Mouse (Mus musculus) intestine, embryonic 14.5 days (tissue): ENCODE data around the gene Fam110c. TPM values are rescaled to one million over a fixed set of nuclear protein-coding genes. Genes with fewer than 3 reads are reported as not detected.
A peak's percentile ranks its signal among the peaks of the same experiment; 100 is the strongest.

Experiments
- ATAC-seq: fragments of 200-750 bp; cut with Nextera tagmentation; replicated peaks from 2 replicates; pipeline ENCODE4 v1.8.0; 2017; ENCODE audit warnings: low read depth, moderate number of reproducible peaks, moderate TSS enrichment, moderate library complexity; ENCODE audit not compliant: low FRiP score, low TSS enrichment
- DNase-seq: peaks from one replicate; pipeline ENCODE4 v3.0.0-alpha.2; 2018; ENCODE audit warnings: low spot score
- H3K27ac ChIP-seq: fragments of 300-500 bp; sonication (generic); 2 replicates; pipeline ENCODE4 v1.5.1; 2014; ENCODE audit warnings: low read depth, mild to moderate bottlenecking, control low read depth
- H3K27me3 ChIP-seq: fragments of 300-500 bp; sonication (generic); replicated peaks from 2 replicates; pipeline ENCODE4 v1.6.1; 2014; ENCODE audit warnings: low read length, control low read depth; ENCODE audit not compliant: control insufficient read depth, insufficient read depth
- H3K36me3 ChIP-seq: fragments of 300-500 bp; sonication (generic); 2 replicates; pipeline ENCODE4 v1.6.1; 2014; ENCODE audit warnings: low read length, control low read depth; ENCODE audit not compliant: control insufficient read depth, insufficient read depth
- H3K4me1 ChIP-seq: fragments of 300-500 bp; sonication (generic); replicated peaks from 2 replicates; pipeline ENCODE4 v1.6.1; 2014; ENCODE audit warnings: low read length, control low read depth, mixed read lengths; ENCODE audit not compliant: control insufficient read depth, insufficient read depth
- H3K4me2 ChIP-seq: fragments of 300-500 bp; sonication (generic); 2 replicates; pipeline ENCODE4 v1.6.1; 2014; ENCODE audit warnings: low read length
- H3K4me3 ChIP-seq: fragments of 300-500 bp; sonication (generic); 2 replicates; pipeline ENCODE4 v1.5.1; 2014; ENCODE audit warnings: low read depth, low read length, control low read depth, mixed read lengths
- H3K9ac ChIP-seq: fragments of 300-500 bp; sonication (generic); 2 replicates; pipeline ENCODE4 v1.6.1; 2014; ENCODE audit warnings: mild to moderate bottlenecking, low read length
- H3K9me3 ChIP-seq: fragments of 300-500 bp; sonication (generic); 2 replicates; pipeline ENCODE4 v1.6.1; 2016; ENCODE audit warnings: low read length, control low read depth; ENCODE audit not compliant: control insufficient read depth
- WGBS: fragments of 180-500 bp; shearing (Covaris S2); extraction: QIAGEN DNeasy Blood & Tissue Kit; methylation state at CpG from one replicate; pipeline ENCODE4 v1.1.7; 2014; 5-methylcytosine and 5-hydroxymethylcytosine counted together
- polyA plus RNA-seq: library from polyadenylated mRNA; unstranded; fragments of >200 nt; fragmentation: Nextera tagmentation; extraction: Ambion mirVana; gene quantifications from 2 replicates; pipeline ENCODE4 v1.2.1, GENCODE M21; 2014

Fam110c gene
- polyA plus RNA-seq, 1 experiment from 2014 or later = 5.1 TPM

DNA sequence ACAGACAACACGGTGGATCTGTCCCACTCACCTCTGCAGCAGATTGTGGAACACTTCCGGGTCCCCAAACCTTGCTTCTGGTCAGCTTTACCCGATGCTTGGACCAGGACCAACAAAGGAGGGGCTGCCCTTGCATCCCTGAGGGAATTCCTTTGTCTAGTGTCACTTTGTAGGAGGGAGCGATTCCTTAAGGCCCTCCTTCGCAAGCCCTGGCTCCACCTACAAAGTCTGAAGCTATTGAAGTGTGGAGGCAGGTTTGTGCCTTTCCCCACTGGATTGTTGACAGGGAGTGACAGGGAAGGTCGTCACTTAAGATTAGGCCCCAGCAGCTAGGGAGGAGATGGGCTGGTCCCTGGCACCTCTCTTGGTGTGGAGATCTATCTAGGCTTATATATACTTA lies 16.7 kb downstream of the Fam110c start:
- Histone ChIP-seq H3K9ac (no peak overlapping the region), H3K27me3 (no peaks in the 10 kb centered on the region), H3K4me3 (no peak overlapping the region), H3K4me2 (no peak overlapping the region), H3K9me3 (no peaks in the 10 kb centered on the region), H3K27ac (no peak overlapping the region), H3K36me3 (no peaks in the 10 kb centered on the region), H3K4me1 (no peaks in the 10 kb centered on the region)
- ATAC-seq (no peak), DNase-seq (no peak)
- 34% methylated on average over 6 of the region's 6 CpGs for WGBS

DNA sequence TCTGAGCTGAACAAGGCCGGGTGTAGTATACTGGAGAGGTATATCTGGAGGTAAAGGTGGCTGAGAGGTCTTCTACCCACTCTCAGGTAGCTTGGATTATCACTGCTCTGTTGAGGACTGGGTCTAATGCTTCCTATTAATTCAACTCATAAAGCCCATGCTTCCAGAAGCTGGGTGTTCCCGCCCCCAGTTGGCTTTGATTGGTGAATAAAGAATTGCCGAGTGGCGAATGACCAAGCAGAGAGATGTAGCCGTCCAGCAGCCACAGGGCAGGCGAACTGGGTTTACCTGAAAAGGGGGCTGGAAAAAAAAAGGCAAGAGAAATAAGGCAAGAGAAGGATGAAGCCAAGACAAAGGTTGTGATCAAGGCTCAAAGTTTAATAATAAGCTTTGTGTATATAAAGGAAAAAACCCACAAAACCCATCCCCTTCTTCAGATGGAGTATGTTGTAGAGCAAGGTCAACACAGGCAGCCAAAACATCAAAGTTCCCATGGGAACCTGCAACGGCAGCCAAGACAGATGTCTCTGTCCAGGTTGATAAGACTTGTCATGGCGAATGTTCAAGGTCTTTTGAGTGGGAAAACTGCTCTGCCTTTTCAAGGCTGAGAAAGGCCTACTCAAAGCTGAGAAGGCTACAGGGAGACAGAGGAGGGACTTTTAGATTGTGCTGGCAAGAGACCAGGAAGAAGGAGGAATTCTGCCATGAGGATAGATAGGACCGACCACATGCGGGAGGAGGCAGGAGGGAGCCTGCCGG lies 17.4 kb downstream of the Fam110c start:
- Histone ChIP-seq H3K4me3 (no peak overlapping the region), H3K4me2 (no peak overlapping the region), H3K36me3 (no peaks in the 10 kb centered on the region), H3K4me1 (no peaks in the 10 kb centered on the region), H3K9me3 (no peaks in the 10 kb centered on the region), H3K27ac (no peak overlapping the region), H3K27me3 (no peaks in the 10 kb centered on the region), H3K9ac (no peak overlapping the region)
- no peak for DNase-seq
- 75% methylated on average over 11 of the region's 11 CpGs for WGBS
- no peak for ATAC-seq

GRCm38 (mm10) chr12:31092481-31092880 lies 18.8 kb downstream of the Fam110c start:
- H3K9me3 ChIP-seq = no peaks in the 10 kb centered on the region
- H3K9ac ChIP-seq = no peak overlapping the region
- H3K4me1 ChIP-seq = no peaks in the 10 kb centered on the region
- H3K27me3 ChIP-seq = no peaks in the 10 kb centered on the region
- no peak for DNase-seq
- no peaks in the 10 kb centered on the region for H3K36me3 ChIP-seq
- 28% methylated on average over 5 of the region's 5 CpGs for WGBS
- H3K4me2 ChIP-seq = no peak overlapping the region
- no peak overlapping the region for H3K4me3 ChIP-seq
- ATAC-seq = no peak
- no peak overlapping the region for H3K27ac ChIP-seq

GRCm38 (mm10) chr12:31097185-31097584 lies 23.5 kb downstream of the Fam110c start:
- Histone ChIP-seq H3K4me1 (no peaks in the 10 kb centered on the region), H3K36me3 (no peaks in the 10 kb centered on the region), H3K9ac (no peak overlapping the region), H3K27ac (no peak overlapping the region), H3K9me3 (no peaks in the 10 kb centered on the region), H3K27me3 (no peaks in the 10 kb centered on the region), H3K4me2 (no peak overlapping the region), H3K4me3 (no peak overlapping the region)
- ATAC-seq = no peak
- WGBS = 89% methylated on average over 6 of the region's 6 CpGs
- no peak for DNase-seq

- Histone ChIP-seq H3K9ac (no peak overlapping the region), H3K27ac (no peak overlapping the region), H3K4me2 (no peak overlapping the region), H3K9me3 (no peaks in the 10 kb centered on the region), H3K4me1 (no peaks in the 10 kb centered on the region), H3K4me3 (no peak overlapping the region), H3K36me3 (no peaks in the 10 kb centered on the region), H3K27me3 (no peaks in the 10 kb centered on the region)
- WGBS = 95% methylated on average over 4 of the region's 4 CpGs
- ATAC-seq (no peak), DNase-seq (no peak)
These were observed 27.5 kb downstream of the Fam110c start for GRCm38 (mm10) chr12:31101190-31101589.

GRCm38 (mm10) chr12:31101821-31102220 lies 28.2 kb downstream of the Fam110c start:
- Histone ChIP-seq H3K4me1 (no peaks in the 10 kb centered on the region), H3K27ac (no peak overlapping the region), H3K27me3 (no peaks in the 10 kb centered on the region), H3K4me2 (no peak overlapping the region), H3K9me3 (no peaks in the 10 kb centered on the region), H3K4me3 (no peak overlapping the region), H3K36me3 (no peaks in the 10 kb centered on the region), H3K9ac (no peak overlapping the region)
- DNase-seq (no peak), ATAC-seq (no peak)
- WGBS = 84% methylated on average over 4 of the region's 4 CpGs

GRCm38 (mm10) chr12:31116005-31116466 lies 42.4 kb downstream of the Fam110c start:
- no peaks in the 10 kb centered on the region for H3K9me3 ChIP-seq
- ATAC-seq (0 out of 2 replicates have a peak, but pooled peaks have one; percentile 32), DNase-seq (peak; percentile 87)
- no peaks in the 10 kb centered on the region for H3K4me1 ChIP-seq
- H3K36me3 ChIP-seq = no peaks in the 10 kb centered on the region
- 9% methylated on average over 8 of the region's 8 CpGs for WGBS
- H3K4me2 ChIP-seq = no peak overlapping the region
- H3K27ac ChIP-seq = no peak overlapping the region
- no peak overlapping the region for H3K4me3 ChIP-seq
- no peaks in the 10 kb centered on the region for H3K27me3 ChIP-seq
- H3K9ac ChIP-seq = no peak overlapping the region

DNA sequence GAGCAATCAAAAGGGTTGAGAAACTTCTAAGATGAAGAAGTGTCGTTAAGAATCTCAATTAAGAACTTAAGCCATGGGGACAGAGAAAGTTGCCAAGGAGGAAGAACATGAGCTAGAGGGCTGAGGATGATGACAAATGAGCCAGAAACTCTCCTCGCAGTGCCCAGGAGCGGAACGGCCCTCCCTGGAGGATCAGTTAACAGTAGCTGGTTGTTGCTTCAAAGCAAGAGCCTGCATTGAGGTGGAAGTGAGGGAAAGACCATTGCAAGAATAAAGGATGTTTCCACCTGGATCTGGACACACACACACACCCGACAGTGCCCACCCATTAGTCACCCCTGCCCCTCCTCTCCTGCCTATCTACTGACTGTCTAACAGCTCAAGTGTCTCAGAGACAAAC lies 46.9 kb downstream of the Fam110c start:
- WGBS = 73% methylated on average over 5 of the region's 5 CpGs
- no peaks in the 10 kb centered on the region for H3K9me3 ChIP-seq
- no peak for DNase-seq
- H3K4me1 ChIP-seq = peaks cover 3% of the 10 kb centered on the region; the same call in 1 of the 2 replicates
- no peak overlapping the region for H3K4me2 ChIP-seq
- ATAC-seq = no peak
- no peak overlapping the region for H3K9ac ChIP-seq
- H3K27me3 ChIP-seq = no peaks in the 10 kb centered on the region
- no peak overlapping the region for H3K27ac ChIP-seq
- H3K36me3 ChIP-seq = no peaks in the 10 kb centered on the region
- no peak overlapping the region for H3K4me3 ChIP-seq
